8 mouse cellular contexts compared by ENCODE assay signal in the genomic region with DNA sequence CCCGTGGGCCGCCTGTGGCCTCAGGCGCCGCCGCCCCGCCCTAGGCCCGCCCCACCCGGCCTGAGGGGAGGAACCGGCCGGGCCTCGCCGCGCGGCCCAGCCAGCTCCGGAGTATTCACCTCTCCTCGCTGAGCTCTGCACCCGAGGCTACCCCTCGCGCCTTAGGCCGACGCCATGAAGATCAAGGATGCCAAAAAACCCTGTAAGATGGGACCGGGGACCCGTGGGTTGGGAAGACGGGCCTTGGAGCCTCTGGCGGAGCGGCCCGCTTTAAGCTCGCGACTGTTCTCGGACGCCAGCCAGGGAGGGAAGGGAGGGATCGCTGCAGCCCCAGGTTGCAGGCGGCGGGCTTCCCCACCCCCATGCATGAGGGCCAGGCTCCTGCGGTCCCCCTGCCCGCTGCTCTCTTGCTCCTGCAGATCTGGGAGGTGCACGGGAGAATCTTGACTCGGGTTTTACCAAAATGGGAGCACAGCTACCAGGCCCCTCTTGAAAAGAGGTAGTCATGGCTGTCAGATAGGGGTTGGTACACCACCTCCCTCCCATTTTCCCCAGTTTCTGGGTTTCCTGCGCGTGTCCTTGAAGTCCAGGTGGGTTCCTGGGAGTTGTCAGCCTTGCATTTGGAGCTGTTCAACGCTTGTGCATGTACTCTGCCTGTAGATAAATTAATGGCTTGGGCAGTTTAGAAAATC. TPM values are rescaled to one million over a fixed set of nuclear protein-coding genes. Genes with fewer than 3 reads are reported as not detected.
DNase-seq lines count a peak whose midpoint lies in the region; ATAC-seq lines count a peak whose summit lies in the region.

No protein-coding gene starts in this region.

- DNase-seq in embryo, embryonic 11.5 days (ENCODE audit: low read depth, low spot score): peak; percentile 51
- DNase-seq in embryo, embryonic 11 days: no peak
- DNase-seq in layer of hippocampus, adult 8-10 months (ENCODE audit: low spot score in 2 of 2): peak; percentile 59 to 64
- DNase-seq in lung, postnatal 10 days: peak; percentile 81
- DNase-seq in right cerebral cortex, postnatal 25 days: peak; percentile 81

- H3K9ac ChIP-seq in forebrain, embryonic 12.5 days: peak overlapping the region; percentile 95
- peak overlapping the region; percentile 84 for H3K9ac ChIP-seq in heart, embryonic 16.5 days (ENCODE audit: low read length)

- under 1% methylated on average over 33 of the region's 41 CpGs for WGBS in forebrain, embryonic 12.5 days
- under 1% methylated on average over 41 of the region's 41 CpGs for WGBS in heart, embryonic 16.5 days

- H3K27me3 ChIP-seq in forebrain, embryonic 12.5 days: no peaks in the 10 kb centered on the region
- H3K27me3 ChIP-seq in heart, embryonic 16.5 days (ENCODE audit: control insufficient read depth, insufficient read depth, low read length): no peaks in the 10 kb centered on the region

- H3K36me3 ChIP-seq in forebrain, embryonic 12.5 days (replicated peaks): peaks cover 2% of the 10 kb centered on the region; the same call in 1 of the 2 replicates
- no peaks in the 10 kb centered on the region for H3K36me3 ChIP-seq in heart, embryonic 16.5 days (ENCODE audit: control insufficient read depth, insufficient read depth)

- no peaks in the 10 kb centered on the region for H3K9me3 ChIP-seq in forebrain, embryonic 12.5 days
- no peaks in the 10 kb centered on the region for H3K9me3 ChIP-seq in heart, embryonic 16.5 days (replicated peaks; ENCODE audit: control insufficient read depth, low read length)

- peak; percentile 86 for ATAC-seq in forebrain, embryonic 12.5 days (ENCODE audit: low FRiP score)
- peak; percentile 90 for ATAC-seq in heart, embryonic 16.5 days (replicated peaks; ENCODE audit: extremely low read depth, insufficient read depth, low FRiP score)

- peak overlapping the region; percentile 83 for H3K4me3 ChIP-seq in brown adipose tissue, adult 24 weeks (ENCODE audit: insufficient read depth, low read depth, low read length)
- H3K4me3 ChIP-seq in forebrain, embryonic 12.5 days (replicated peaks): peak overlapping the region; percentile 79
- peak overlapping the region; percentile 69 for H3K4me3 ChIP-seq in heart, embryonic 16.5 days (ENCODE audit: low read length)

- H3K27ac ChIP-seq in brown adipose tissue, adult 24 weeks (replicated peaks; ENCODE audit: low read depth, low read length): peak overlapping the region; percentile 80
- H3K27ac ChIP-seq in forebrain, embryonic 12.5 days: peak overlapping the region; percentile 96
- H3K27ac ChIP-seq in heart, embryonic 16.5 days (ENCODE audit: low read length): peak overlapping the region; percentile 85

- H3K4me1 ChIP-seq in brown adipose tissue, adult 24 weeks (ENCODE audit: control insufficient read depth, insufficient read depth, insufficient read length, low read length): 0 out of 2 replicates have a peak, but pooled peaks cover 4% of the 10 kb centered on the region
- peaks cover 16% of the 10 kb centered on the region for H3K4me1 ChIP-seq in forebrain, embryonic 12.5 days
- H3K4me1 ChIP-seq in heart, embryonic 16.5 days (ENCODE audit: control insufficient read depth, insufficient read depth, low read length): peaks cover 13% of the 10 kb centered on the region

- peak overlapping the region; percentile 85 for H3K4me2 ChIP-seq in forebrain, embryonic 12.5 days
- peak overlapping the region; percentile 77 for H3K4me2 ChIP-seq in heart, embryonic 16.5 days (ENCODE audit: low read depth, low read length)

RNA-seq across cellular contexts. Expression of a gene that starts 0.6 kb away (rescaled TPM):
- 69.9 and 86.7 TPM in 2 replicates for polyA plus RNA-seq in brown adipose tissue, adult 24 weeks (2012; ENCODE audit: insufficient read depth, insufficient read length, missing spikeins)
- polyA plus RNA-seq in forebrain, embryonic 12.5 days (2016; fragmentation: Nextera tagmentation; extraction: Ambion mirVana): 30.2 and 30.3 TPM in 2 replicates
- polyA plus RNA-seq in heart, embryonic 16.5 days (2015; fragmentation: Nextera tagmentation; extraction: Ambion mirVana): 8.3 and 9.2 TPM in 2 replicates
- total RNA-seq in layer of hippocampus, adult 8-10 months (2022): 10 to 100 TPM; 37.2 to 39.6 (median 38.7) TPM

RNA-seq across cellular contexts. Expression of a gene that starts 28.8 kb away (rescaled TPM):
- not detected in 2 replicates for polyA plus RNA-seq in brown adipose tissue, adult 24 weeks (2012; ENCODE audit: insufficient read depth, insufficient read length, missing spikeins)
- polyA plus RNA-seq in forebrain, embryonic 12.5 days (2016; fragmentation: Nextera tagmentation; extraction: Ambion mirVana): 6.3 and 6.9 TPM in 2 replicates
- polyA plus RNA-seq in heart, embryonic 16.5 days (2015; fragmentation: Nextera tagmentation; extraction: Ambion mirVana): not detected in 2 replicates
- 10 to 100 TPM; 37.1 to 42.2 (median 41.1) TPM for total RNA-seq in layer of hippocampus, adult 8-10 months (2022)
